Mouse (Mus musculus): ENCODE measurements around the gene Slc5a5. TPM values are rescaled to one million over a fixed set of nuclear protein-coding genes. Genes with fewer than 3 reads are reported as not detected.

Slc5a5 gene
- total RNA-seq, 2 experiments from 2014 or later: 0.07 TPM; not detected in 1

- no peak for DNase-seq (ENCODE audit: low spot score)
These were observed 55.9 kb downstream of the Slc5a5 start for GRCm38 (mm10) chr8:70836666-70837065.

DNA sequence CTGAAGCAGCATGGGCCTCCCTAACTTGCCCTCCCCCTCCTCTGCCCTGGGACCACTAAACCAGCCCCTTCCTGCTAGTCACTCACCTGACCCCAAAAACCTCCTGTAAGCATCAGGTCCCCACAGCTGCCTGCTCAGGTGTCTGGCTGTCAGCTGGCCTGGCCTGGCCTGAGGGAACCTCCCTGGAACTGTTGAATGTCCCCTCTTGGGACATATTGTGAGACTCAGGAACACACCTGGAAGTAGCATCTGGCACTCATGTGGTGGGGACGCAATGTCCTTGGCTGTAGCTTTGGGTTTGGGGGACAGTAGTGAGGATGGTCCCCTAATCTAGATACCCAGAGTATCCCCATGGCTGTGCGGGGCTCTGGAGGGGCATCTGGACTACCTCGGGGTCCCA is 58.5 kb downstream of the Slc5a5 start:
- DNase-seq (ENCODE audit: low spot score): peak; percentile 83

DNA sequence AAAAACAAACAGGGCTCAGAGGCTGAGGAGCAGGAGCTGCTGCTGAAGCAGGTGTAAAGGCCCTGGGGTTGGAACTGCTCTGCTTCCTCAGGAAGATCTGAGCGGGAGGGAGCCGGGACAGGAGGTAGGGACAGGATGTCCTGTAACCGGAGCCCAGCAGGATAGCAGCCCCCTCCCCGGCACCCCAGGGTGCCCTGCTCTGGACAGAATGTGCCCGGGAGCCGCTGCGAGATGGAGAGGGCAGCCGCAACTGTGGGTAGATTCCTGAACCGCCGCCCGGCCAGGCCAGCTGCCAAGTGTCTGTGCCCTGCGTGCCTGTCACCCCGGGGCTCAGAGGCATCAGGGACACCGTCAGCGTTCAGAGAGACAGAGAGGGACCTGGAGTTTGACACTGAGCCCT is 59.0 kb downstream of the Slc5a5 start:
- DNase-seq (ENCODE audit: low spot score): peak; percentile 95

DNA sequence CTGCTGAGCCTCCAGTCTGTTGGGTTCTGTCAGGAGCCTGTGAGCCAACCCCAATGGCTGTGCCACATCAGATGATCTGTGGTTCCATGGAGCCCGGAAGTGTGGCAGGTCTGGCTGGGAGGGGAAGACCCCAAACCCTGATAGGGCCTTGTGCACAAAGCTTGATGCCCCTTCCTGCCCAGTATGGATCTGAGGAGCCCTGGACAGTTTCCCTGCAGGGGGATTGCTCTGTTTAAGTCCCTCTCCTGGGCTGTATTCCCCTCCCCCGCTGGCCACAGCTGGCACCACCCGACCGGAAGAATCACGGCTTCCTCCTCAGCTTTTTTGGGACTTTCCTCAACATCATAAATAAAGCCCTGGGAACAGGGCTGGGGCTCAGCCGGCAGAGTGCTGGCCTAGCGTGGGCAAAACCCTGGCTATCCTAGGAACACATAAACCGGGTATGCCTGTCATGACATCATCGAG is 59.5 kb downstream of the Slc5a5 start:
- peak; percentile 56 for DNase-seq (ENCODE audit: low spot score)

Small RNAs within 50 kb of the gene (microRNA-seq; reads per million reads assigned to microRNA genes)
- gene Mir1969 (1.7 reads per million), gene Mir7067 (not detected)

Other genes with a start within 250 kb of the Slc5a5 start
- 10 to 100 TPM; 11.9 to 13.7 TPM for gene Pgpep1, start 232.4 kb downstream of the Slc5a5 start, total RNA-seq (2021)
- 10 to 100 TPM; 65.4 to 70.3 TPM for gene Lsm4, start 219.5 kb downstream of the Slc5a5 start, total RNA-seq (2021)
- 10 to 100 TPM; 41.6 to 68.4 TPM for gene Jund, start 193.8 kb downstream of the Slc5a5 start, total RNA-seq (2021)
- gene Iqcn, start 189.3 kb downstream of the Slc5a5 start, total RNA-seq (2021): not detected
- gene Gm3336, start 174.2 kb downstream of the Slc5a5 start, total RNA-seq (2021): not detected
- gene Pde4c, start 169.0 kb downstream of the Slc5a5 start, total RNA-seq (2021): 1 to 10 TPM; 1.3 to 1.6 TPM
- 10 to 100 TPM; 32.5 to 36.5 TPM for gene Rab3a, start 138.1 kb downstream of the Slc5a5 start, total RNA-seq (2021)
- gene Mpv17l2, start 131.8 kb downstream of the Slc5a5 start, total RNA-seq (2021): 10 to 100 TPM; 19.9 to 20.9 TPM
- gene Pik3r2, start 116.0 kb downstream of the Slc5a5 start, total RNA-seq (2021): 10 to 100 TPM; 13.3 to 15.1 TPM
- gene Mast3, start 87.7 kb downstream of the Slc5a5 start, total RNA-seq (2021): 1 to 10 TPM; 2.7 TPM
- gene Il12rb1, start 84.3 kb downstream of the Slc5a5 start, total RNA-seq (2021): under 1 TPM in 1 of 2 experiments, not detected in 1; 0.07 TPM
- gene Arrdc2, start 53.0 kb downstream of the Slc5a5 start, total RNA-seq (2021): 100 to 1,000 TPM in 1 of 2 experiments, 10 to 100 TPM in 1; 58.3 to 202 TPM
- 10 to 100 TPM; 18.2 to 21.1 TPM for gene Kcnn1, start 29.5 kb downstream of the Slc5a5 start, total RNA-seq (2021)
- gene Ccdc124, start 18.8 kb downstream of the Slc5a5 start, total RNA-seq (2021): 10 to 100 TPM; 72.6 to 76.5 TPM
- 1,000 to 10,000 TPM; 1,014 to 1,053 TPM for gene Rpl18a, start 4.7 kb upstream of the Slc5a5 start, total RNA-seq (2021)
- gene Map1s, start 13.2 kb upstream of the Slc5a5 start, total RNA-seq (2021): 10 to 100 TPM in 1 of 2 experiments, 1 to 10 TPM in 1; 9.4 to 13.7 TPM